Mouse (Mus musculus) testis, adult 2 months (tissue): ENCODE measurements around the gene Nckap5.

Experiments
- CTCF ChIP-seq: fragments of 200-500 bp; IDR thresholded peaks from 2 replicates; pipeline ENCODE4 v1.5.1; 2012; ENCODE audit warnings: low read depth, mild to moderate bottlenecking, inconsistent platforms, low read length, moderate library complexity; ENCODE audit not compliant: control insufficient read depth, insufficient read depth, insufficient replicate concordance
- POLR2A ChIP-seq: fragments of 200-500 bp; IDR thresholded peaks from 2 replicates; pipeline ENCODE4 v1.6.1; 2012; ENCODE audit warnings: low read depth, mild to moderate bottlenecking, inconsistent platforms, low read length, moderate library complexity; ENCODE audit not compliant: control insufficient read depth

DNA sequence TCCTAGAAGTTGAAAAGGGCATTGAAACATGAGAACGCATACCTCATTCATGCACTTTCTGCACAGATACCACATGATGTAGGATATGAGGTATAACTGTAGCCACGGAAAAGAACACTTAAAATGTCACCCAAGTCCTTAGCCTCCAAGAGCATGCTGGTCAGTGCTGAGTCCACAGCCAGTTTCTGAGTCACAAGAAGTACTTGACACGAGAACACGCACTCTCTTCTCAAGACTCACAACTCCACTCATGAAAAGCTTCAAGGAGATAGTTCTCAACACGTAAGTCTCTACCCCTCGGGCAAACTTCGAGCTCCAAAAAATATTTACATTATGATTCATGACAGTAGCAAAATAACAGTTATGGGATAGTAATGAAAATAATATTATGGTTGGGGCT is 137.0 kb downstream of the Nckap5 start:
- TF ChIP-seq POLR2A (no peak), CTCF (no peak)
